13 mouse cellular contexts compared by ENCODE assay signal in the genomic region with DNA sequence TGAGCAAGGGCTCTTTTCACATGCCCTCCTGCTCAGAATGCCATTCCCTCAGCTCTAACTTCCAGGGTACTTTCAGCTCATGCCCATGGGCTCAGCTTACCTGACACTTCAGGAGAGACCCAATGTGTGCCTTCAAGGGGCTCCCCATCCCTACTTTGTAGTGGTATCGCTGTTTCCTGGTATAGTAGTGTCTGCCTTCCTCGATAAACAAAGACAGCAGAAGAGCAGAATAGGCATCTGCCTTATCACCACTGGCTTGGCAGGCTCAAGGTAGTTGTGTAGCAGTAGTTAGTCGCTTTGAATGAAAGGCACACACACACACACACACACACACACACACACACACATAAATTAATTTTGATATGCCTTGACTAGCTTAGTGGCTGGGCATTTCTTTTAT.
"Had no signal": no experiment of that assay in that cellular context is flagged by ENCODE, and none has a peak within 500 bp of the region (broad histone marks: within the 10 kb centered on the region; RNA-seq: fewer than 3 reads in every experiment).

No protein-coding gene starts in this region.

- H3K9me3 ChIP-seq: limb, embryonic 15.5 days had no signal

- H3K9ac ChIP-seq: limb, embryonic 15.5 days; lung, embryonic 14.5 days had no signal

- H3K4me2 ChIP-seq: limb, embryonic 15.5 days; lung, embryonic 14.5 days; midbrain, embryonic 11.5 days had no signal

- DNase-seq: kidney, adult 8-10 months; kidney, postnatal 25 days; layer of hippocampus, postnatal 36 days; lung, embryonic 14.5 days; lung, postnatal 10 days; lung, postnatal 4 days; right cerebral cortex, postnatal 25 days; thymus, postnatal 4 days had no signal

- ATAC-seq: intestine, postnatal 0 days; midbrain, embryonic 16.5 days had no signal

- H3K36me3 ChIP-seq: limb, embryonic 15.5 days had no signal

- H3K4me3 ChIP-seq: limb, embryonic 15.5 days had no signal

- H3K27me3 ChIP-seq: limb, embryonic 15.5 days had no signal

- H3K27ac ChIP-seq: limb, embryonic 15.5 days; stomach, postnatal 0 days had no signal

- H3K4me1 ChIP-seq: limb, embryonic 15.5 days had no signal
